Mouse (Mus musculus) retina, postnatal 1 day (tissue): ENCODE results near the gene Olfr247.
"Not testable (repeated sequence)": the region's sequence is repeated elsewhere in the genome, so short reads cannot be mapped to it uniquely, and the experiment has no call there.

Experiments used
- DNase-seq: peaks from one replicate; pipeline ENCODE4 v3.0.0-alpha.2; 2012

Olfr247 gene

DNA sequence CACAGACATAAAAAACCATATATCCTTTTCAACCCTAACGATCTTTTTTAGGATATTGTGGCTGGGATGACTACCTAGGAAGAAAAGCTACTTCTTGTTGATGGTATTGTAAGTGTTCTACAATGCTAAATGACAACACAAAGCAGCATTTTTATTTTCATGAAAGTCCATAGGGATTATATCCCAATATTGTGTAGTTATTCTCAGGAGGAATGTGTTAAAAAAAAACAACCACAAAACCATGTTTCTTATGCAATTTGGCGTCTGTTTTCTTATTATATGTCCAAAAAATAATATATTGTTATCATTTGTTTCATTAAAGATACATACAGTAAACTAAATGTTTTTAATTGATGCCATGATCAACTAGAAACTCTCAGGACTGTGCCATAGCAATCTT lies at the start of gene Olfr247:
Olfr247 (minus strand) TSS at position 101 of the 400 bp plus-strand sequence.
- not testable (repeated sequence) for DNase-seq

DNA sequence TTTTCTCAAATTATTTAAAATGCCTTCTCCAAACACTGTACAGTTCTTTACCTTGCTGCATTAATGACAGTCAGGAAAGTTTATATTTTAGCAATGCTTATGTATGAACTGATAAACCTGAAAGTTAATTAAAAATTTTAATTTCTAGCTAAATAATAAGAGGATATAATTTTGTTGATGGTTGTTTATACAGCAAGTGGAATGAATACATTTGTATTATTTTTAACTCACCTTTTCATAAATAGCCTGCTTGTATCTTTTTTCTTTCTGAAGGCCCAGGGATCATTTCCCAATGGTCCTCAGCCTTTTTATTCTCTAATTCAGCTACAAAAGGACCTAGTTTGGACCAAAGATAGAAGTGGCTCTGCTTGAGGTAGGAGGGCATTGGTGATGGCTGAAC lies 36.4 kb upstream of the Olfr247 start, which contains the start of gene Olfr820:
Olfr820 (plus strand) TSS at position 301 of the 400 bp plus-strand sequence.
- no peak for DNase-seq

- not testable (repeated sequence) for DNase-seq
These were observed 29.4 kb upstream of the Olfr247 start for GRCm38 (mm10) chr10:130005366-130005765.

GRCm38 (mm10) chr10:130004104-130004503 lies 28.2 kb upstream of the Olfr247 start:
- DNase-seq, result not testable (repeated sequence)

GRCm38 (mm10) chr10:129984962-129985361 lies 9.0 kb upstream of the Olfr247 start, which contains the start of gene Gm10310:
Gene Gm10310, minus strand, starts transcription at chr10:129985062.
- not testable (repeated sequence) for DNase-seq

DNA sequence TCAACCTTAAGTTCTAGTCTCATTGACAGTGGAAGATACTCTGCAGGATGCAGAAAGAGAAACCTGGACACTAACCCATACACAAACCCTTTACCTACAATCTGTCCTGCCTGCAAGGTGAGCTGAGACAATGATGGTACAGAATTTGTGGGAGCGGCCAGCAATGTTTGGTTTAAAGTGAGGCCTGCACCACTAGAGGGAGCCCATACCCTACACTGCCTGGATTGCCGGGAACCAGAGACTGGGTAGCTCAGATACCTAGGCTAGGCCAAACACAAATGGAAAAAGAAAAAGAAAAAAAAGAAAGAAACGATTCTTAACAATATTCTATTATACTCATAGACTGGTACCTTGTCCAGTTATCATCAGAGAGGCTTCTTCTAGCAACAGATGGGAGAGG lies 5.9 kb upstream of the Olfr247 start:
- DNase-seq, result not testable (repeated sequence)

DNA sequence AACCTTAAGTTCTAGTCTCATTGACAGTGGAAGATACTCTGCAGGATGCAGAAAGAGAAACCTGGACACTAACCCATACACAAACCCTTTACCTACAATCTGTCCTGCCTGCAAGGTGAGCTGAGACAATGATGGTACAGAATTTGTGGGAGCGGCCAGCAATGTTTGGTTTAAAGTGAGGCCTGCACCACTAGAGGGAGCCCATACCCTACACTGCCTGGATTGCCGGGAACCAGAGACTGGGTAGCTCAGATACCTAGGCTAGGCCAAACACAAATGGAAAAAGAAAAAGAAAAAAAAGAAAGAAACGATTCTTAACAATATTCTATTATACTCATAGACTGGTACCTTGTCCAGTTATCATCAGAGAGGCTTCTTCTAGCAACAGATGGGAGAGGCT lies 2.9 kb downstream of the Olfr247 start:
- not testable (repeated sequence) for DNase-seq

GRCm38 (mm10) chr10:129967166-129967565 lies 8.8 kb downstream of the Olfr247 start, which contains the start of gene Olfr819:
Gene Olfr819, minus strand, starts transcription at chr10:129967266.
- DNase-seq, result not testable (repeated sequence)

- DNase-seq, result not testable (repeated sequence)
These were observed 9.7 kb downstream of the Olfr247 start for GRCm38 (mm10) chr10:129966232-129966631.

DNA sequence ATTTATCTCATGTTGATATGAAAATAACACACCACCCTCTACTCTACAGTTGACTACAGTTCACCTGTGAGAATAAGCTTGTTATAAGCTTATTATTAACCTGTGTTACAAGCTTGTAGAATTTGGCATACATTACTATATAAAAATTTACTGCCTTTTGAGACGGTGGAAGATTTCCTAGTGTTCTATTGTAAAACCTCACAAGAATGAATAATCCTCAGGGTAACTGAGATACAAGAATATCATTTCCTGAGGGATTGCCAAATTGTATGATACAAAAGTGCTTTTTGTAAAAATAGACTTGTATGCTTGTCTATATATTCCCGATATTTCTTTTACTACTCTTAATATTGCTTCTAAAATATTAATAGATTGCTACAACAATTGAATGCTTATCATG lies 26.9 kb downstream of the Olfr247 start, which contains the start of gene Olfr818:
Olfr818 (minus strand) TSS at position 101 of the 400 bp plus-strand sequence.
- no peak for DNase-seq
